Mouse (Mus musculus): ENCODE measurements around the gene Tra2b. TPM values are rescaled to one million over a fixed set of nuclear protein-coding genes. Genes with fewer than 3 reads are reported as not detected.
"Not testable (repeated sequence)": the region's sequence is repeated elsewhere in the genome, so short reads cannot be mapped to it uniquely, and the experiment has no call there.

The Tra2b gene
- polyA plus RNA-seq, 1 experiment from 2014 or later: 424 TPM

GRCm38 (mm10) chr16:22238928-22239620, 26.7 kb downstream of the Tra2b start:
- ATAC-seq (ENCODE audit: low FRiP score, low TSS enrichment): no peak
- 67% methylated on average over 4 of the region's 4 CpGs for WGBS
- Histone ChIP-seq H3K36me3 (ENCODE audit: control insufficient read depth, insufficient read depth, low read length) (peaks cover 35% of the 10 kb centered on the region), H3K4me3 (ENCODE audit: low read length) (no peak overlapping the region), H3K4me2 (replicated peaks; ENCODE audit: low read depth, low read length) (no peak overlapping the region), H3K27ac (ENCODE audit: low read depth, low read length) (no peak overlapping the region), H3K27me3 (ENCODE audit: control insufficient read depth, insufficient read depth, low read length) (no peaks in the 10 kb centered on the region), H3K9me3 (ENCODE audit: control insufficient read depth, low read length) (no peaks in the 10 kb centered on the region), H3K4me1 (ENCODE audit: control insufficient read depth, insufficient read depth, low read length) (no peaks in the 10 kb centered on the region), H3K9ac (ENCODE audit: low read depth, low read length) (no peak overlapping the region)

DNA sequence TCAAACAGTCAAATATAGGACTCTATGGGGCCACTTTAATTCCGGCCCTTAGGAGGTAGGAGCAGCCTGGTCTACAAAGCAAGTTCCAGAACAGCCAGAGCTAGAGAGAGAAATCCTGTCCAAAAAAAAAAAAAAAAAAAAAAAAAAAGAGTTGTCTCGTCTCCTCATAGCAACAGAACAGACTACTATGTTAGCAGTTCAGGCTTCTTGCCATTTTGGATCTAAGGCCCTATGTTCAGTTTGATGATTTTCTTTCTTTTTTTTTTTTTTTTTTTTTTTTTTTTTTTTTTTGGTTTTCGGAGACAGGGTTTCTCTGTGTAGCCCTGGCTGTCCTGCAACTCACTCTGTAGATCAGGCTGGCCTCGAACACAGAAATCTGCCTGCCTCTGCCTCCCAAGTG, 27.4 kb downstream of the Tra2b start:
- H3K4me1 ChIP-seq (ENCODE audit: control insufficient read depth, insufficient read depth, low read length); H3K27me3 ChIP-seq (ENCODE audit: control insufficient read depth, insufficient read depth, low read length); H3K4me3 ChIP-seq (ENCODE audit: low read length); H3K4me2 ChIP-seq (replicated peaks; ENCODE audit: low read depth, low read length); H3K27ac ChIP-seq (ENCODE audit: low read depth, low read length); H3K9me3 ChIP-seq (ENCODE audit: control insufficient read depth, low read length); H3K9ac ChIP-seq (ENCODE audit: low read depth, low read length); ATAC-seq (ENCODE audit: low FRiP score, low TSS enrichment): not testable (repeated sequence)
- H3K36me3 ChIP-seq (ENCODE audit: control insufficient read depth, insufficient read depth, low read length): peaks cover 28% of the 10 kb centered on the region
- 93% methylated on average over 4 of the region's 4 CpGs for WGBS

DNA sequence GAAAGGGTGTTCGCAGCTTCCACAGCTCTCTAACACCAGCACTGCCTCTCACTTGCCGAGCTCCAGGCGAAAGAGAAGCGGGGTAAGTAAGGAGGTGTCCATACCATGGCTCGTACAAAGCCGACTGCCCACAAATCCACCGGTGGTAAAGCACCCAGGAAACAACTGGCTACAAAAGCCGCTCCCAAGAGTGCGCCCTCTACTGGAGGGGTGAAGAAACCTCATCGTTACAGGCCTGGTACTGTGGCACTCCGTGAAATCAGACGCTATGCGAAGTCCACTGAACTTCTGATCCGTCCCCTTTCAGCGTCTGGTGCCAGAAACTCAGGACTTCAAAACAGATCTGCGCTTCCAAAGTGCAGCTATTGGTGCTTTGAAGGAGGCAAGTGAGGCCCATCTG, 29.0 kb downstream of the Tra2b start:
- ATAC-seq (ENCODE audit: low FRiP score, low TSS enrichment): no peak
- Histone ChIP-seq H3K27me3 (ENCODE audit: control insufficient read depth, insufficient read depth, low read length) (no peaks in the 10 kb centered on the region), H3K4me1 (ENCODE audit: control insufficient read depth, insufficient read depth, low read length) (no peaks in the 10 kb centered on the region), H3K36me3 (ENCODE audit: control insufficient read depth, insufficient read depth, low read length) (peaks cover 12% of the 10 kb centered on the region), H3K4me2 (replicated peaks; ENCODE audit: low read depth, low read length) (no peak overlapping the region), H3K9me3 (ENCODE audit: control insufficient read depth, low read length) (no peaks in the 10 kb centered on the region), H3K9ac (ENCODE audit: low read depth, low read length) (no peak overlapping the region), H3K27ac (ENCODE audit: low read depth, low read length) (no peak overlapping the region), H3K4me3 (ENCODE audit: low read length) (no peak overlapping the region)
- WGBS: 94% methylated on average over 16 of the region's 16 CpGs

DNA sequence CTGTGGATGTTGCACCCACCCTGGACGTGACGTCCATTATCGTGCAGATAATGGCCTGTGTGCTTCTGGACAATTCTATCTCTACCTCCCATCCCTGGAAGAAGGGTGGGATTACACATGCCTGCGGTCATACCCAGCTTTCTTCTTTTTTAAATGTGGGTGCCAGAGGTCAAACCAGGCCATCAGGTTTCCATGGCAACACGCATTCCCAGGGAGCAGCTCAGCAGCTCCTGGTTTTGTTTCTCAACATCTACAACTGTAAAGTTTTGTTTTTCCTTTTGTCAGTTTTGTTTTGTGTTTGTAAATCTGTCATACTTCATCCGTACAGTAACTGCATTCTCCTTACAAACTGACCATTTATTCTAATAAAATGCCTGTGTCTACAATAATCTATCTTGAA, 31.3 kb downstream of the Tra2b start:
- H3K4me3 ChIP-seq (ENCODE audit: low read length): no peak overlapping the region
- H3K36me3 ChIP-seq (ENCODE audit: control insufficient read depth, insufficient read depth, low read length): no peaks in the 10 kb centered on the region
- no peaks in the 10 kb centered on the region for H3K9me3 ChIP-seq (ENCODE audit: control insufficient read depth, low read length)
- 62% methylated on average over 6 of the region's 6 CpGs for WGBS
- no peaks in the 10 kb centered on the region for H3K4me1 ChIP-seq (ENCODE audit: control insufficient read depth, insufficient read depth, low read length)
- H3K4me2 ChIP-seq (replicated peaks; ENCODE audit: low read depth, low read length): no peak overlapping the region
- H3K27me3 ChIP-seq (ENCODE audit: control insufficient read depth, insufficient read depth, low read length): no peaks in the 10 kb centered on the region
- H3K9ac ChIP-seq (ENCODE audit: low read depth, low read length): no peak overlapping the region
- no peak overlapping the region for H3K27ac ChIP-seq (ENCODE audit: low read depth, low read length)
- no peak for ATAC-seq (ENCODE audit: low FRiP score, low TSS enrichment)

- H3K4me2 ChIP-seq (replicated peaks; ENCODE audit: low read depth, low read length); H3K4me3 ChIP-seq (ENCODE audit: low read length); H3K36me3 ChIP-seq (ENCODE audit: control insufficient read depth, insufficient read depth, low read length); H3K9me3 ChIP-seq (ENCODE audit: control insufficient read depth, low read length); H3K27ac ChIP-seq (ENCODE audit: low read depth, low read length); H3K9ac ChIP-seq (ENCODE audit: low read depth, low read length); ATAC-seq (ENCODE audit: low FRiP score, low TSS enrichment); H3K4me1 ChIP-seq (ENCODE audit: control insufficient read depth, insufficient read depth, low read length); H3K27me3 ChIP-seq (ENCODE audit: control insufficient read depth, insufficient read depth, low read length): not testable (repeated sequence)
- WGBS: 85% methylated on average over 16 of the region's 16 CpGs
Observed at GRCm38 (mm10) chr16:22230276-22230675, 35.5 kb downstream of the Tra2b start.

GRCm38 (mm10) chr16:22203501-22203900, 62.3 kb downstream of the Tra2b start:
- Histone ChIP-seq H3K36me3 (ENCODE audit: control insufficient read depth, insufficient read depth, low read length) (no peaks in the 10 kb centered on the region), H3K27me3 (ENCODE audit: control insufficient read depth, insufficient read depth, low read length) (no peaks in the 10 kb centered on the region), H3K27ac (ENCODE audit: low read depth, low read length) (no peak overlapping the region), H3K4me1 (ENCODE audit: control insufficient read depth, insufficient read depth, low read length) (no peaks in the 10 kb centered on the region), H3K9me3 (ENCODE audit: control insufficient read depth, low read length) (no peaks in the 10 kb centered on the region), H3K9ac (ENCODE audit: low read depth, low read length) (no peak overlapping the region), H3K4me2 (replicated peaks; ENCODE audit: low read depth, low read length) (no peak overlapping the region), H3K4me3 (ENCODE audit: low read length) (no peak overlapping the region)
- ATAC-seq (ENCODE audit: low FRiP score, low TSS enrichment): no peak
- WGBS: 91% methylated on average over 1 of the region's 1 CpGs

GRCm38 (mm10) chr16:22201858-22202257, 63.9 kb downstream of the Tra2b start:
- Histone ChIP-seq H3K9me3 (ENCODE audit: control insufficient read depth, low read length) (no peaks in the 10 kb centered on the region), H3K4me3 (ENCODE audit: low read length) (no peak overlapping the region), H3K36me3 (ENCODE audit: control insufficient read depth, insufficient read depth, low read length) (no peaks in the 10 kb centered on the region), H3K27me3 (ENCODE audit: control insufficient read depth, insufficient read depth, low read length) (no peaks in the 10 kb centered on the region), H3K27ac (ENCODE audit: low read depth, low read length) (no peak overlapping the region), H3K4me1 (ENCODE audit: control insufficient read depth, insufficient read depth, low read length) (no peaks in the 10 kb centered on the region), H3K9ac (ENCODE audit: low read depth, low read length) (no peak overlapping the region), H3K4me2 (replicated peaks; ENCODE audit: low read depth, low read length) (no peak overlapping the region)
- 68% methylated on average over 3 of the region's 3 CpGs for WGBS
- ATAC-seq (ENCODE audit: low FRiP score, low TSS enrichment): no peak

- H3K4me2 ChIP-seq (replicated peaks; ENCODE audit: low read depth, low read length): no peak overlapping the region
- H3K9ac ChIP-seq (ENCODE audit: low read depth, low read length): no peak overlapping the region
- no peak overlapping the region for H3K4me3 ChIP-seq (ENCODE audit: low read length)
- no peaks in the 10 kb centered on the region for H3K27me3 ChIP-seq (ENCODE audit: control insufficient read depth, insufficient read depth, low read length)
- no peaks in the 10 kb centered on the region for H3K36me3 ChIP-seq (ENCODE audit: control insufficient read depth, insufficient read depth, low read length)
- H3K27ac ChIP-seq (ENCODE audit: low read depth, low read length): no peak overlapping the region
- no peaks in the 10 kb centered on the region for H3K9me3 ChIP-seq (ENCODE audit: control insufficient read depth, low read length)
- ATAC-seq (ENCODE audit: low FRiP score, low TSS enrichment): no peak
- H3K4me1 ChIP-seq (ENCODE audit: control insufficient read depth, insufficient read depth, low read length): no peaks in the 10 kb centered on the region
- WGBS: 59% methylated on average over 1 of the region's 1 CpGs
Observed at GRCm38 (mm10) chr16:22200476-22200875, 65.3 kb downstream of the Tra2b start.

Data from kidney, embryonic 14.5 days (tissue).